Mouse (Mus musculus): Measurements from ENCODE around the gene Cpne4. TPM values are rescaled to one million over a fixed set of nuclear protein-coding genes. Genes with fewer than 3 reads are reported as not detected.

Cpne4 gene
- polyA plus RNA-seq, 1 experiment from 2014 or later, result 14.2 TPM

DNA sequence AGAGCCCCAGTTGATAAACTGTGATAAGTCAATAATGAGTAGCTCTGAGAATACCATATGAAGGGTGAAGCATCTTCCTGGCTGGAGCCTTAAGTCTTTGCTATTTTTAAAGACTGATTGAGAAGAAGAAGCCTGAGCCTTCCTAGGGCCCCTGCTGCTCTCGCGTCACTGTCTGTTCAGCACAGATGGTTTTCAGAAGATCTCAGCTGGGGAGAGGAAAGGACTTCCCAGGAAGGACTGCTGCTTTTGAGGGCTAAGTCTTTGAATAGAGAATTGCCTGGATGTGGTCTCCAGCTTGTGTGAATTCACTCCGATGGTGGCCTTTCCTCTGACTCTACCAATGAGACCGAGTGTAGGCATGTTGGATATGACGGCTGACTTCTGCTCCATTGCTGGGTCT, 163.7 kb downstream of the Cpne4 start:
- no peaks in the 10 kb centered on the region for H3K4me1 ChIP-seq (replicated peaks)
- H3K4me2 ChIP-seq, result no peak overlapping the region
- H3K9ac ChIP-seq, result no peak overlapping the region
- H3K36me3 ChIP-seq, result no peaks in the 10 kb centered on the region
- H3K27me3 ChIP-seq, result no peaks in the 10 kb centered on the region
- H3K4me3 ChIP-seq, result no peak overlapping the region
- 91% methylated on average over 5 of the region's 5 CpGs for WGBS
- H3K9me3 ChIP-seq, result no peaks in the 10 kb centered on the region
- ATAC-seq (ENCODE audit: low read depth), result no peak
- no peak overlapping the region for H3K27ac ChIP-seq (replicated peaks)

DNA sequence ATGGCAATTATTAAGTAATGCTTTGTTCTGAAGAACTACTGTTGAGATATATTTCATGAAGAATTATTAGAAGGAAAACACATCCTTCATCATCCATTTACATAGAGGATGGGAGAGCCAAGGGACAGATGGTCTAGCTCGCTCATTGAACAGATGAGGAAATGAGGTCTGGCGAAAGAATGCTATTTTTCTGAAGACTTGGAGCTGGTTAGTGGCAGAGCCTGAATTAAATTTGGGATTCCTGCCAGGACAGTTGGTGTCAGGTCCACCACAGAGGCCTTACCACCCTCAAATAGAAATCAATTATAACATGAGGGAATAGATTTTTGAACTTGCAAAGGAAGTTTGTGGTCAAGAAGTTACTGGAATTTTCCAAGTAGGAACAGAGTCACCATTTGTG, 178.2 kb downstream of the Cpne4 start:
- Histone ChIP-seq H3K4me1 (replicated peaks) (no peaks in the 10 kb centered on the region), H3K9me3 (peaks cover 14% of the 10 kb centered on the region; the same call in 1 of the 2 replicates), H3K27me3 (no peaks in the 10 kb centered on the region), H3K27ac (replicated peaks) (no peak overlapping the region), H3K4me3 (no peak overlapping the region), H3K9ac (no peak overlapping the region), H3K36me3 (no peaks in the 10 kb centered on the region), H3K4me2 (no peak overlapping the region)
- ATAC-seq (ENCODE audit: low read depth), result no peak
- 88% methylated on average over 2 of the region's 2 CpGs for WGBS

DNA sequence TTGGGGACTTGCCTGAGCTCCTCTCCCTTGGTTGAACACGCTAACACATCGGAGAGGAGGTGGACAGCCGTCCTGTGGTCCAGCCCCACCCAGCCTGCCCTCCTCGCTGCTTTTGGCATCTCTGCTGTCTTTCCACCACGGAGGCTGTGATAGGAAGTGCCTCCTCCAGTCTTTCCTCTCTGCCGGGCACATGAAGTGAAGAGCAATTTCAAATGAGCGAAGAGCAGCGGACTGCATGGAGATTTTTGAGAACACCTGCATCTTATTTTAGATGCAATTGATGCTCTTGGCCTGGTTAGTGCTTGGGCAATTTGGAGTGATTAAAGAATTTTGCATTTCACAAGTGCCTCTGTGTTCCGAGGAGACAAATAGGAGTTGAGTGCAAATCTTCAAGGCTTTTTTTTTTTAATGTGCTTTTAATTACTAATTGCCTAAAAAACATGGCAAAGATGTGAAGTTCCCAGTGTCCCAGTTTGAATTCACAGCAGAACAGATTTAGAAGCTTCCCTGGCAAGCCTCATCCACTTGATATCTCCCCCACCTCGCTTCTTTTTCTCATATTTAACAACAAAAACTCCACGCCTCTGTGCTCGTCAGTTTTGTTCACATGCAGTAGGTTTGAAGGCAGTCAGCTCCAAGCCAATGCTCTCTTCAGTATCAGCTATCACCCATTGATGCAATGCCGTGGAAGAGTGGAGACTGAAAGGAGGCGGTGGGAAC, 195.7 kb downstream of the Cpne4 start:
- Histone ChIP-seq H3K4me1 (replicated peaks) (no peaks in the 10 kb centered on the region), H3K4me2 (no peak overlapping the region), H3K9ac (no peak overlapping the region), H3K36me3 (no peaks in the 10 kb centered on the region), H3K4me3 (no peak overlapping the region), H3K9me3 (no peaks in the 10 kb centered on the region), H3K27ac (replicated peaks) (no peak overlapping the region), H3K27me3 (no peaks in the 10 kb centered on the region)
- ATAC-seq (ENCODE audit: low read depth), result no peak
- WGBS, result 86% methylated on average over 14 of the region's 14 CpGs

DNA sequence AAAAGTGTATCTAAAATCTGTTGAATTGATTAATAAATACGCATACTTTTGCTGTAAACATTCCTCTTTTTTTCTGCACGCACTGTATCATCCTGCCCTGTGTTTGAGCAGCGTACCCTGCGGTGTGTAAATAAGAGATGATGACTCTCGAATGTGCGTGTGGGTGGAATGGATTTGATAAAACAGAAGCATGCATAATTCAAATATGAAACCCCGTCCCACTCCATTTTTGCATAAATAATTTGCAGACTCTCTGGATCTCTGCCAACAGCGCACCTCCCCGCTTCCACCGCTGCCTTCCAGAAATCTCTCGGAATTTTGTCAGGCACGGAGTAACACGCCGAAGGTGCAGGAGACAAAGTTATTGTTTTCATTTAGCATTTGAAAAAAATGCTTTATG, 208.4 kb downstream of the Cpne4 start:
- WGBS, result 76% methylated on average over 14 of the region's 14 CpGs
- Histone ChIP-seq H3K27ac (replicated peaks) (no peak overlapping the region), H3K4me1 (replicated peaks) (no peaks in the 10 kb centered on the region), H3K4me3 (no peak overlapping the region), H3K4me2 (no peak overlapping the region), H3K27me3 (no peaks in the 10 kb centered on the region), H3K9ac (no peak overlapping the region), H3K9me3 (no peaks in the 10 kb centered on the region), H3K36me3 (no peaks in the 10 kb centered on the region)
- no peak for ATAC-seq (ENCODE audit: low read depth)

DNA sequence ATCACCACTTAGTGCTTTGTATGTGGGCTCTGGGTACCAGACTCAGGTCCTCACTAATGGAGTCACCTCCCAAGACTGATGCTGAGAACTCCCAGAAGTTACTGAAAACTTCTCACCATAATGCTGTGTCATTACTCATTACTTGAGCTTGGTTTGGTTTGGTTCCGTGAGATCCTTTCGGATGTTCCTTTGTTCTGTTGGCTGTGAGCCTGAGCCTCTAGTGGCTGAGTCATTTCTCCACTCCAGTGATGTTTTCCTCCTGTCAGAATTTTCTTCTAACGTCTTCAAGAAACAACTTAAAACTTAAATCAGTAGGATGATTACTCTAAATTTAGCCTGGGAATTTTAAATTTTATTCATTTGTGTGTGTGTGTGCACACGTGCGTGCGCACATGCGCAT, 212.9 kb downstream of the Cpne4 start:
- 94% methylated on average over 7 of the region's 7 CpGs for WGBS
- Histone ChIP-seq H3K36me3 (no peaks in the 10 kb centered on the region), H3K27ac (replicated peaks) (no peak overlapping the region)

DNA sequence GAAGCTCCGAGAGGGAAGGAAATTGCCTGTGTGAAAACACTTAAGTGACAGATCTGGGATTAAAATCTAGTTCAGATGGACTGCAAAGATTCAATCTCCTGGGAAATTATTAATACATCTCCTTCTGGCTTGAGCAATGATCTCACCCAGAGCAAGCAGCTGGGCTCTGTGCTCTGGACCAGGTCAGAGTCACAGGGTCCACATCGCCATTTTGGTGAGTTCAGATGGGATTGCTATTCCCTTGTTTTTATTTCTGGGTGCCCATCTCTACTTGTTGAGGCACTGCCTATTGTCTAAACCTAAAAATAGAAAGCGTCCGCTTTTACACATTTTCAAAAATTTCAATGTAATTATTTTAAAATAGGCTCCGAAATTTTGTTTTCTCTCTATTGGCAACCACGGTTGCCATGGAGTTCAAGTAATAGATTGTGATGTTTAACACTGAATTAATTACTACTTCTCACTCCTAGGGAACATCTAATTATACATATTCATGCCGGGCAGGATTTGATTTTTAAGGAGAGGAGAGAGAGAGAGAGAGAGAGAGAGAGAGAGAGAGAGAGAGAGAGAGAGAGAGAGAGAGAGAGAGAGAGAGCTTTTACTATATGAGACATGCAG, 229.2 kb downstream of the Cpne4 start:
- no peaks in the 10 kb centered on the region for H3K4me1 ChIP-seq (replicated peaks)
- 81% methylated on average over 7 of the region's 7 CpGs for WGBS
- H3K9ac ChIP-seq, result no peak overlapping the region
- H3K36me3 ChIP-seq, result no peaks in the 10 kb centered on the region
- no peak overlapping the region for H3K27ac ChIP-seq (replicated peaks)
- H3K9me3 ChIP-seq, result no peaks in the 10 kb centered on the region
- no peak overlapping the region for H3K4me2 ChIP-seq
- ATAC-seq (ENCODE audit: low read depth), result no peak
- no peaks in the 10 kb centered on the region for H3K27me3 ChIP-seq
- no peak overlapping the region for H3K4me3 ChIP-seq

More for the DNA sequence above, 212.9 kb downstream of the Cpne4 start:
- no peak overlapping the region for H3K4me3 ChIP-seq
- no peak overlapping the region for H3K9ac ChIP-seq
- no peak for ATAC-seq (ENCODE audit: low read depth)
- no peaks in the 10 kb centered on the region for H3K4me1 ChIP-seq (replicated peaks)
- no peak overlapping the region for H3K4me2 ChIP-seq
- no peaks in the 10 kb centered on the region for H3K27me3 ChIP-seq
- H3K9me3 ChIP-seq, result no peaks in the 10 kb centered on the region

DNA sequence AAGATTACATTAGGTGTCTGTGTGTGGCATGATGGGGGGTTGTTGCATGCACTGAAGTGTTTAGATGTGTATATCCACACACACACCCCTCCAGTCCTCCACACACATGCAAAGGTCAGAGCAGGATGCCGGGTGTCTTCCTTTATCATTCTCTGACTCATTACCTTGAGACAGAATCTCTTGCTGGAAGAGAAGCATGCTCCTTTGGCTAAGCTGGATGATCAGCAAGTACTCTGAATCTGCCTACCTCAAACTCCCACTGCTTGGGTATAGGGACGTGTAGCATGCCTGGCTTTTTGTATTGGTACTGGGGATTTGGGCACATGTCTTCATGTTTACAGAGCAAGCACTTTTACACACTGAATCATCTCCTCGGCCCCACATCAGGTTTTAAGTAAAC, 230.0 kb downstream of the Cpne4 start:
- H3K36me3 ChIP-seq, result no peaks in the 10 kb centered on the region
- no peaks in the 10 kb centered on the region for H3K9me3 ChIP-seq
- no peak overlapping the region for H3K27ac ChIP-seq (replicated peaks)
- H3K4me2 ChIP-seq, result no peak overlapping the region
- ATAC-seq (ENCODE audit: low read depth), result no peak
- H3K9ac ChIP-seq, result no peak overlapping the region
- WGBS, result 81% methylated on average over 3 of the region's 3 CpGs
- H3K4me3 ChIP-seq, result no peak overlapping the region
- H3K27me3 ChIP-seq, result no peaks in the 10 kb centered on the region
- H3K4me1 ChIP-seq (replicated peaks), result no peaks in the 10 kb centered on the region

DNA sequence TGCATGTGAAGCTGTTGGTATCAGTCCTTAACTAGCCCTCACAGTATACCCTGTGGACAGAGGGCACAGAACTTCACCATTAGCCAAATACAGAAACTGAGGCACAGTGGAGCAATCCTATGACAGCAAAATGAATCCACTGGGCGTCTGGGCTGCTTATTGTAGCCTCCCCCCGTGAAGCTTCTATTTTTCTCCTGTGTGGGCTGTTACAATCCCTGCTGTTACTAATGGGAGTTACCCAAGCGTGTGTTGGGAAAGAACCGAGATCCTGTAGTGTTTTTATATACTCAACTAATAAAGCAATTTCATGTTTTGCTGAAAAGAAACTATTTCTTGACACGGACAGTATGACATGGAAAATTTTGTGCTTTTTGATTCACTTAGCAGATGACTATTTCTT, 230.7 kb downstream of the Cpne4 start:
- Histone ChIP-seq H3K27me3 (no peaks in the 10 kb centered on the region), H3K9me3 (no peaks in the 10 kb centered on the region)

DNA sequence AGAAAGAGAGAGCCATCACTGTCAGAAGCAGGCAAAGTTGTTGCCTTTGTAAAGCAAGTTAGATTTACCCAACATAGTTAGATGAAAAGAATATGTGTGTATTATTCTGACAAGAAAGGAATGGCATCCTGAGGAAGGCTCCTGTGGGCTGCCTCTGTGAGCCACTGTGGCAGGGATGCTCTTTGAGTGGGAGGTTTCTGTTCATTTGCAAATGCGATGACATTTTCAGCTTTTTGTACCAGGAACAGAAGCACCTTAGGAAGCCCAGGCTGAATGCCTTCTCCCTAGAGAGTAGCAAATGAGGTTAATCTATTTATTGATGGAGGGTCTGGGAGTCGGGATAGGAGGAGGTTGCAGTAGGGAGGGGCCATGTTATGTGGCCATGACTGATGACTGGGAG, 249.5 kb downstream of the Cpne4 start:
- Histone ChIP-seq H3K4me3 (no peak overlapping the region), H3K4me1 (replicated peaks) (0 out of 2 replicates have a peak, but pooled peaks cover 5% of the 10 kb centered on the region), H3K9me3 (no peaks in the 10 kb centered on the region), H3K9ac (no peak overlapping the region), H3K27ac (replicated peaks) (no peak overlapping the region), H3K36me3 (no peaks in the 10 kb centered on the region), H3K27me3 (no peaks in the 10 kb centered on the region), H3K4me2 (no peak overlapping the region)
- WGBS, result 10% methylated on average over 2 of the region's 2 CpGs
- ATAC-seq (ENCODE audit: low read depth), result no peak

More for the DNA sequence above, 230.7 kb downstream of the Cpne4 start:
- Histone ChIP-seq H3K27ac (replicated peaks) (no peak overlapping the region), H3K9ac (no peak overlapping the region), H3K4me2 (no peak overlapping the region), H3K4me1 (replicated peaks) (no peaks in the 10 kb centered on the region), H3K36me3 (no peaks in the 10 kb centered on the region), H3K4me3 (no peak overlapping the region)
- no peak for ATAC-seq (ENCODE audit: low read depth)
- WGBS, result 57% methylated on average over 5 of the region's 5 CpGs

DNA sequence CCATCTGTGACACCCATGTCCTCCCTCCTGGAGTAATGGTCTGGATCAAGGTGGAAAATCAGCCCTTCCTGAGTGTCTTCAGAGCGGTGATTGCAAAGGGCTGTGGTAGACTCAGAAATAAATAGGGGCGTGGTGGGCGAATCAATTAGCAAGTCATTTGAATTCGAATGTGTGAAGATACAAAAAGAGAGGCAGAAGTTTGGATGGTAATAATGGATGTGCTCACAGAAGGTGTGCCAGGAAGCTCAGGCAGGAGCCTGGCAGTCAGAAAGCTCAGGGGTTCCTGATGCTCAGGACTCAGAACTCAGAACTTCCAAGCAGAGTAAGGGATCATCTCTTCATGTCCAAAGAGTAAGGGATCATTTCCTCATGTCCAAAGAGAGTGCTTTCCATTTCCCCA, 257.7 kb downstream of the Cpne4 start:
- Histone ChIP-seq H3K4me1 (replicated peaks) (no peaks in the 10 kb centered on the region), H3K27me3 (no peaks in the 10 kb centered on the region), H3K36me3 (no peaks in the 10 kb centered on the region), H3K9ac (no peak overlapping the region), H3K4me3 (no peak overlapping the region), H3K27ac (replicated peaks) (no peak overlapping the region), H3K9me3 (no peaks in the 10 kb centered on the region), H3K4me2 (no peak overlapping the region)
- ATAC-seq (ENCODE audit: low read depth), result no peak
- WGBS, result 62% methylated on average over 4 of the region's 4 CpGs

DNA sequence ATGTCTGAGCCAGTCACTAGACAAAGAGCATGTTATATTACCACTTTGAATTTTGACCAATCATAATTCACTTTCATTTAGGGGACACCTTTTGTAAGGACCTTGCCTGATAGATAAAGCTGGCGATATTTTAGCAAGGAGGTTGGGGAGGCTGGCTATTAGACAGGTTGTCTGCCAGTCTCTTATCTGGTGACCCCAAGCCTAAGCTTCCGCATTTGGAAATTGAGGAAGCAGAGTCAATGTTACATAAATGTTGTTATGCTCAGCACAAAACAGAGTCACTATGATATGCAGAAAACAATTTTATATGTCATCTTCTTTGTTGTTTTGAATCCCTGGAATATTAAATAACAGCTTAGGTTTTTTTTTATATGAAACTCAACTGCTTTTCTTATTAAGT, 267.6 kb downstream of the Cpne4 start:
- Histone ChIP-seq H3K4me2 (no peak overlapping the region), H3K4me3 (no peak overlapping the region), H3K27ac (replicated peaks) (0 out of 2 replicates have a peak overlapping the region, but pooled peaks have one; percentile 13), H3K4me1 (replicated peaks) (no peaks in the 10 kb centered on the region), H3K36me3 (no peaks in the 10 kb centered on the region), H3K9ac (no peak overlapping the region), H3K9me3 (no peaks in the 10 kb centered on the region), H3K27me3 (no peaks in the 10 kb centered on the region)
- no peak for ATAC-seq (ENCODE audit: low read depth)
- 86% methylated on average over 2 of the region's 2 CpGs for WGBS

DNA sequence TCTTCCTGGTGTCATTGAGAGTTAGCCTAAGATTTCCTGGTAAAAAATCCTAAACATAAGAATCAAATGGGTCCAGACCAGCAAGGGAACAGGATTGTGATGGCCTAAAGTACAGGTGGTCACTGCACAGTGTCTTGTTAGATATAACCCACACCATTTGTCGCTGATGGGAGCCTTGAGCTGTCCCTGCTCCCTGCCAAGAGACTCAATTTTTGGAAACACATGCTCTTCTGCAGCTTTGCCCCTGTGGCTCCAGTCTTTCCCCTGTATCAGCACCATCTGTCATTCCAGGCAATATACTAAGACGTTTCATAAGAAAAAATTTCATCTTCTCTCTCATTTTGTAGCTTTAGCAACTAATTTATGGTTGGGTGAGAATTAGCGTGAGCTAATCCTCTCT, 281.6 kb downstream of the Cpne4 start:
- H3K4me2 ChIP-seq, result no peak overlapping the region

More for the DNA sequence above, 281.6 kb downstream of the Cpne4 start:
- H3K9ac ChIP-seq, result no peak overlapping the region
- no peak for ATAC-seq (ENCODE audit: low read depth)
- H3K27ac ChIP-seq (replicated peaks), result no peak overlapping the region
- H3K4me1 ChIP-seq (replicated peaks), result no peaks in the 10 kb centered on the region
- no peaks in the 10 kb centered on the region for H3K27me3 ChIP-seq
- H3K9me3 ChIP-seq, result no peaks in the 10 kb centered on the region
- no peak overlapping the region for H3K4me3 ChIP-seq
- H3K36me3 ChIP-seq, result no peaks in the 10 kb centered on the region
- 69% methylated on average over 3 of the region's 3 CpGs for WGBS

All from neural tube, embryonic 13.5 days (tissue).